Mouse (Mus musculus) megakaryocyte, embryonic 14.5 days (primary cell): Measurements from ENCODE around the gene Atoh8.

Experiments used
- FLI1 ChIP-seq: IDR thresholded peaks from 2 replicates; pipeline ENCODE4 v1.6.1; 2012; ENCODE audit warnings: low read length, inconsistent platforms, mixed read lengths
- GATA1 ChIP-seq: IDR thresholded peaks from 3 replicates; pipeline ENCODE4 v1.6.1; 2012; ENCODE audit warnings: mixed read lengths, low read length, inconsistent platforms, borderline replicate concordance

DNA sequence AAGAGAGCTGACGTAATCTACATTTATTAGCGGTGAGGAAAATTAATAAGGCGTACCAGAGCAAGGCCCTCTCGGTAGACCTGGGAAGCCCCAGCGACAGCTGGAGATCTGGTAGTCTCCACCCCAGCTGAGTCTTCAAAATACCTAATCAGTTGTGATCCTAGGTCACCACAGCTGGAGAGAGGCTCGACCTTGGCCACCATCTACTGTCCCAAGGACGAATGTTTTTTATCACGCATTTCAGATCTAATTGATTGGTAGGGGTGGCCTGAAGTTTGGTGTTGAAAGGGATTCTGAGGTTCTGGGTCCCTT lies 6.4 kb upstream of the Atoh8 start:
- TF ChIP-seq GATA1 (no peak), FLI1 (no peak)
